In the genomic region with DNA sequence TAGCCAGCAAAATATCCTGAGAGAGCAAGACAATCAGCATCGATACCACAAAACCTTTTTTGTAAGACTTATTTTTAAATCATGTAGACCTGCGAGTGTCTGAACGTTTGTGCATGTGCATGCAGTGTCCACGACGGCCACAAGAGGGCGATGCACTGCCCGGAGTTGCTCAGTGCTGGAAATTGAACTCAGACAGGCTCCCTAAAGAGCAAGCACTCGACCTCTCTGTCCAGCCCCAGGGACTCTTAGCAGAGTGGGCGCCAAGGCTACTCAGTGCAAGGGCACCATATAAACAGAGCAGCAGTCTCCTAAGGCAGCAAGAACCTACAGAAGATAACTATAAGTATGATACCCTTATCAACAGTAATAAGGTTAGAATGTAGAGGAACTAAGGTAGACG, we compare ENCODE assay signal across 8 mouse cellular contexts. TPM values are rescaled to one million over a fixed set of nuclear protein-coding genes. Genes with fewer than 3 reads are reported as not detected.
DNase-seq lines count a peak whose midpoint lies in the region; ATAC-seq and TF ChIP-seq lines count a peak whose summit lies in the region.

No protein-coding gene starts in this region.

- DNase-seq in forebrain, embryonic 10.5 days (ENCODE audit: extremely low spot score, low spot score), result peak; percentile 66
- DNase-seq in cerebellum, postnatal 4 days (ENCODE audit: low spot score in 2 of 2), result peak; percentile 51 to 75
- peak; percentile 27 for DNase-seq in gastrocnemius, postnatal 25 days
- peak in 1 of 2 experiments; percentile 75 for DNase-seq in layer of hippocampus, adult 2 months (ENCODE audit: low spot score in 2 of 2)
- DNase-seq in lung, postnatal 10 days, result peak; percentile 76
- peak; percentile 48 to 75 for DNase-seq in spleen, adult 18-20 months

- 27% methylated on average over 10 of the region's 10 CpGs for WGBS in forebrain, embryonic 10.5 days
- WGBS in forebrain, embryonic 15.5 days, result 23% methylated on average over 10 of the region's 10 CpGs

- H3K27ac ChIP-seq in forebrain, embryonic 10.5 days, result no peak overlapping the region
- no peak overlapping the region for H3K27ac ChIP-seq in forebrain, embryonic 15.5 days (replicated peaks)
- H3K27ac ChIP-seq in layer of hippocampus, adult 2 months, result no peak overlapping the region

- H3K4me2 ChIP-seq in forebrain, embryonic 15.5 days (replicated peaks), result no peak overlapping the region

- H3K9ac ChIP-seq in forebrain, embryonic 15.5 days (replicated peaks), result no peak overlapping the region

- H3K27me3 ChIP-seq in forebrain, embryonic 10.5 days (ENCODE audit: poor library complexity, severe bottlenecking), result peaks cover 12% of the 10 kb centered on the region
- peaks cover 9% of the 10 kb centered on the region; the same call in 1 of the 2 replicates for H3K27me3 ChIP-seq in forebrain, embryonic 15.5 days

- peak; percentile 96 for TF ChIP-seq CTCF in layer of hippocampus, adult 2 months (conservative IDR thresholded peaks at IDR 0.05)

- H3K4me3 ChIP-seq in forebrain, embryonic 10.5 days, result no peak overlapping the region
- no peak overlapping the region for H3K4me3 ChIP-seq in forebrain, embryonic 15.5 days
- no peak overlapping the region for H3K4me3 ChIP-seq in layer of hippocampus, adult 2 months

- no peaks in the 10 kb centered on the region for H3K9me3 ChIP-seq in forebrain, embryonic 10.5 days
- H3K9me3 ChIP-seq in forebrain, embryonic 15.5 days, result no peaks in the 10 kb centered on the region

- no peak; the same call in 1 of the 2 replicates for ATAC-seq in forebrain, embryonic 15.5 days (replicated peaks)
- ATAC-seq in activated CD4-positive, CD25-positive, alpha-beta regulatory T cell, adult 4 months, result peak; percentile 71

- H3K4me1 ChIP-seq in forebrain, embryonic 10.5 days, result peaks cover 14% of the 10 kb centered on the region
- H3K4me1 ChIP-seq in forebrain, embryonic 15.5 days, result no peaks in the 10 kb centered on the region

- H3K36me3 ChIP-seq in forebrain, embryonic 10.5 days (replicated peaks), result no peaks in the 10 kb centered on the region
- no peaks in the 10 kb centered on the region for H3K36me3 ChIP-seq in forebrain, embryonic 15.5 days

RNA-seq across cellular contexts. Expression of a gene that starts 24.5 kb away (rescaled TPM):
- 2.3 and 2.6 TPM in 2 replicates for polyA plus RNA-seq in forebrain, embryonic 10.5 days (2016; fragmentation: Nextera tagmentation; extraction: Ambion mirVana)
- 5.5 and 6.9 TPM in 2 replicates for polyA plus RNA-seq in forebrain, embryonic 15.5 days (2015; fragmentation: Nextera tagmentation; extraction: Ambion mirVana)
- 10 to 100 TPM; 10.6 to 11.5 TPM for polyA plus RNA-seq in activated CD4-positive, CD25-positive, alpha-beta regulatory T cell, adult 4 months (2017; shearing (Covaris generic))
- under 1 TPM; 0.05 to 0.19 TPM for total RNA-seq in gastrocnemius, postnatal 25 days (2021)
- total RNA-seq in layer of hippocampus, adult 2 months (2021), result 10 to 100 TPM; 34.4 to 39.1 TPM
